Mouse (Mus musculus): ENCODE data around the gene Zfp646.
A peak's percentile ranks its signal among the peaks of the same experiment; 100 is the strongest.

Gene Zfp646

GRCm38 (mm10) chr7:127921516-127921915 is 45.5 kb downstream of the Zfp646 start:
- peak; percentile 61 for DNase-seq (ENCODE audit: low spot score)

- peak; percentile 36 for DNase-seq (ENCODE audit: low spot score)
Observed at GRCm38 (mm10) chr7:127922451-127923275, 46.6 kb downstream of the Zfp646 start.

GRCm38 (mm10) chr7:127923714-127924113 is 47.7 kb downstream of the Zfp646 start:
- no peak for DNase-seq (ENCODE audit: low spot score)

- peak; percentile 86 for DNase-seq (ENCODE audit: low spot score)
Observed at GRCm38 (mm10) chr7:127925252-127925651, 49.2 kb downstream of the Zfp646 start.

GRCm38 (mm10) chr7:127926066-127926465 is 50.0 kb downstream of the Zfp646 start:
- DNase-seq (ENCODE audit: low spot score): no peak

- DNase-seq (ENCODE audit: low spot score): no peak
Observed at GRCm38 (mm10) chr7:127926846-127927245, 50.8 kb downstream of the Zfp646 start.

- no peak for DNase-seq (ENCODE audit: low spot score)
Observed at GRCm38 (mm10) chr7:127927726-127928125, 51.7 kb downstream of the Zfp646 start.

- DNase-seq (ENCODE audit: low spot score): peak; percentile 48
Observed at GRCm38 (mm10) chr7:127928596-127928995, 52.6 kb downstream of the Zfp646 start.

GRCm38 (mm10) chr7:127929923-127930322 is 53.9 kb downstream of the Zfp646 start, which contains the start of gene Prss8:
Gene Prss8, minus strand, starts transcription at chr7:127930104.
- peak; percentile 91 for DNase-seq (ENCODE audit: low spot score)

- DNase-seq (ENCODE audit: low spot score): no peak
Observed at GRCm38 (mm10) chr7:127930636-127931035, 54.6 kb downstream of the Zfp646 start.

GRCm38 (mm10) chr7:127931351-127932135 is 55.5 kb downstream of the Zfp646 start:
- DNase-seq (ENCODE audit: low spot score): peak; percentile 70

GRCm38 (mm10) chr7:127932273-127933031 is 56.4 kb downstream of the Zfp646 start:
- DNase-seq (ENCODE audit: low spot score): peak; percentile 83

GRCm38 (mm10) chr7:127934075-127934474 is 58.1 kb downstream of the Zfp646 start:
- DNase-seq (ENCODE audit: low spot score): no peak

GRCm38 (mm10) chr7:127935028-127935722 is 59.2 kb downstream of the Zfp646 start:
- peak; percentile 97 for DNase-seq (ENCODE audit: low spot score)

Measured in lung, postnatal 25 days (tissue).